Mouse (Mus musculus) kidney, postnatal 10 days (tissue): ENCODE measurements at regions not wholly inside any gene's neighbourhood (a gene's known extent, or its start where the extent isn't known, plus 50 kb on each side); places are given as distances from the start of the nearest gene placed in this dataset.

Source experiments
- DNase-seq: peaks from one replicate; pipeline ENCODE4 v3.0.0; 2021; ENCODE audit warnings: mixed read lengths

GRCm38 (mm10) chr5:28553543-28553942 is 86.5 kb upstream of the Shh start:
- DNase-seq, result no peak

GRCm38 (mm10) chr5:28530202-28530855 is 63.3 kb upstream of the Shh start:
- DNase-seq, result peak; percentile 62

- DNase-seq, result peak; percentile 32
Measured at GRCm38 (mm10) chr5:28526435-28526834, 59.4 kb upstream of the Shh start.

GRCm38 (mm10) chr5:28520800-28521707 is 54.0 kb upstream of the Shh start:
- peak; percentile 60 for DNase-seq

GRCm38 (mm10) chr5:28519059-28519543 is 52.0 kb upstream of the Shh start:
- DNase-seq, result peak; percentile 28
